Mouse (Mus musculus) cerebellum, postnatal 10 days (tissue): ENCODE measurements around the gene Olfr992.
"Not testable (repeated sequence)": the region's sequence is repeated elsewhere in the genome, so short reads cannot be mapped to it uniquely, and the experiment has no call there.

Source experiments
- DNase-seq, 2 experiments: peaks; one replicate each; pipeline ENCODE4 v3.0.0; 2021; ENCODE audit warnings: mixed read lengths in 2 of 2

The Olfr992 gene

DNA sequence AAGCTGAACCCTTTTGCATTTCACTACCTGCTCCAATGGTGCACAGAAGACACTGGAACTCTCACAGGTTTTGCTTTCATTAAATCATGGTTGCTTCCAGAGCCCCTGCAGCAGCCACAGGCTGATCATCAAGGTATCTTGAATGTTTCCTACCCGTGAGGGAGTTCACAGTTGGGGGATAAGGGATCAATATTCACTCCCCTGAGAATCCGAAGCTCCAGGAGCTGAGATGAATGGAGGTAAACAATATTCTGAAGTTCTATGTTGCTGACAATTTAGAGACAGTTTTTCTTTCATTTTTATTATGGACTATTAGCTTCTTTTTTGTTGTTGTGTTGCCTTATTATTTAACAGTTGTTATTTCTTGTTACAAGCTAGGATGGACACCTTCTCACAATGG is at the start of gene Olfr992:
Gene Olfr992, minus strand, starts transcription at position 101 of the 400 bp plus-strand sequence.
- no peak for DNase-seq

DNA sequence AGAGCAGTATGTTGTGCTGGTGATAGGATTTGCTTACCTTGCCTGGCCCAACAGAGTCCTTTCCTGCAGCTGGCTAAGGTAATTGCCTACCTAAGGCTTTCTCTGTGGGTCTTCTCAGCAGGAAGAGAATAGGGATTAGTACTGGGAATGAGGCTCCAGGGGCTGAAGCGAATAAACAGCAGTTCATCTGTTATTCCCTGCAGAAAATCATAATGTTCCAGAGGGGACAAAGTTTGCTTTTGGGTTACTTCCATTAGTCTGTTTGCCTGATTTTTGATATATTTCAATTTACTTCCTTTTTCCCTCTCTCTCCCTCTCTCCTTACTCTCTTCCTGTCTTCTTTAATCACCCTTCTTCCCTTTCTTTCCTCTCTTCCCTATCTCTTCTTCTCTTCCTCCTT is 34.3 kb upstream of the Olfr992 start, which contains the start of gene Olfr995:
Gene Olfr995, minus strand, starts transcription at position 101 of the 400 bp plus-strand sequence.
- no peak for DNase-seq

DNA sequence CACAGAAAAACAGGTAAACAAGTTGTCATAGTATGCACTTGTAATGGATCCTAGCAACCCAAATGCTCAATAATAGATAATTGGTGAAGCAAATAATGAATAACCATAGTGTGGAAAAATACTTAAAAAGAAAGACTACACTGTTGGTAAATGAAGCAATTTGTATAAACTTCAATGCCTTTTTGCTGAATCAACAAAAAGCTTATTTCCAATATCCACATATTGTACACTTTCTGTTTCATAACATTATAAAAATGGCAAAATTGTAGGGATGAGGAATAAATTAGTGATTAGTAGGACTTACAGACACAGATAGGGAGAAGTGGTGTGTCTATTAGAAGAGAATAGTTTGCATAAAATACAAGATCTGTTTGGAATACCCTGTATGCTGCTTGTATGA is 33.3 kb upstream of the Olfr992 start:
- no peak for DNase-seq

DNA sequence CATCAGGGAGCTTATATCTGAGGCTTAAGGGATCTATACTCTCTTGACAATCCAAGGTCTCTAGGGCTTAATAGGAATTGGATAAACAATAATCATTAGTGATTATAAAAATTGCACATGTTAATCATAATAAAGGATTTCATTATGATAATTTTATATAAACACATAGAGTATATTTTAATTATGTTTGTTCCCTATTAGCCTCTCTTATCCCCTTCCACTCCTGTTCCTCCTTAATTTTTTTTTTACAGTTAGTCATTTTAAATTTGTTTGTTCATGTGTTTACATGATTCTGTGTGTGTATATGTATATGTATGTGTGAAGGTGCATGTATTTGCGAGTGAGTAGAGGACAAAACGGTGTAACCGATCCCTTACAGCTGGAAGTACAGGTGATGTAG is 27.1 kb upstream of the Olfr992 start, which contains the start of gene Olfr994:
Gene Olfr994, minus strand, starts transcription at position 101 of the 400 bp plus-strand sequence.
- no peak for DNase-seq

DNA sequence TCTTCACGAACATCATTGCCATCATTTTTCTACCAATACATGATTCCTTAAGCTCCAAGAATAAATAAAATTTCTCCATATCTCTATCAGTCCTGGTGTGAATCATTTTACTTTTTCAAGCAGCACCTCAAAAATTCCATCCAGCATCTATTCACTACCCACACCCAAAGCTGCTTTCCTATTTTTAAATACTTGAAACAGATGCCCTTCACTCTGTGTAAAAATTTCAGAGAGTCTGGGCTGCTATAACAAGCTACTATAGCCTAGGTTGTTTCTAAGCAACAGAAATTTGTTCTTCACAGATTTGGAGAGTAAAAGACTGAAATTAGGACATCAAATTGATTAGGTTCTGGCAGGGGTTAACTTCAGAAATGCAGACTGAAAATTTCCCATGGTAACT is 16.6 kb upstream of the Olfr992 start:
- DNase-seq: no peak

DNA sequence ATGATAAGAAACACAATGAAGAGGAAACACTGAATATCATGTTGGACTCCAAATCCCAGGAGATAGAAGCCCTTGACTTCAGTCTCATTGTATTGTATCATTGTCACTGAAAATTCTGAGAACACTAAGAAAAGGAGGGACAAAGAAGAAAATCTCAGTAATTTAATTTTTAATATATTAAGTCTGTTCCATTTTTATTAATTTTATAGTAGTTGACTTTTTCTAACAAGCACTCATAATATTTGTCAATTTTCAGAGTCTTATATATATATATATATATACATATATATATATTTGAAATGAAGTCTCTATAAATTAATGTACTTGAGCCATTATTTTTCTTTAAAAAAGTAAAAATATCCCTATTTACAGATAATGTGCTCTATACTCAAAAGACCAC is 5.5 kb upstream of the Olfr992 start, which contains the start of gene Olfr993:
Gene Olfr993, minus strand, starts transcription at position 101 of the 400 bp plus-strand sequence.
- DNase-seq: no peak

DNA sequence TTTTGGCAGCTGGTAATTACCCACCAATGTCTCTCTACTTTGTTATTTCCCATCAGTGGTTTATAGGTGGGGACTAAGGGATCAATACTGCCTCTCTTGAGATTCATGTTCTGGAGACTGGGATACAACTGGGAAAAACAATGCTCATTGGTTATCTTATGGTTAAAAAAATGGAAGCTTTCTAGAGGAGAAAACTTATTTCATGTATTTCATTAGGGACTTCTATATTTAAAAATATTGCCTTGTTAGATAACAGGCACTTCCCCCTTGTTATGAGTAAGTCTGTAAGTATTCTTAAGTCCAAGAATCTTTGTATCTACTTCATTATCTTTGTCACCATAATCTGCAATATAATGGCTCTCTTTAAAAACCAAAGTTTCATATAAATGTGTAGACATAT is 46.1 kb downstream of the Olfr992 start, which contains the start of gene Olfr988:
Gene Olfr988, minus strand, starts transcription at position 101 of the 400 bp plus-strand sequence.
- not testable (repeated sequence) for DNase-seq
